Mouse (Mus musculus): Measurements from ENCODE around the gene Vmn1r174. TPM values are rescaled to one million over a fixed set of nuclear protein-coding genes. Genes with fewer than 3 reads are reported as not detected.

Vmn1r174 gene
- polyA plus RNA-seq (2012; rRNA removed; ENCODE audit: low replicate concordance), result not detected in 2 replicates

DNA sequence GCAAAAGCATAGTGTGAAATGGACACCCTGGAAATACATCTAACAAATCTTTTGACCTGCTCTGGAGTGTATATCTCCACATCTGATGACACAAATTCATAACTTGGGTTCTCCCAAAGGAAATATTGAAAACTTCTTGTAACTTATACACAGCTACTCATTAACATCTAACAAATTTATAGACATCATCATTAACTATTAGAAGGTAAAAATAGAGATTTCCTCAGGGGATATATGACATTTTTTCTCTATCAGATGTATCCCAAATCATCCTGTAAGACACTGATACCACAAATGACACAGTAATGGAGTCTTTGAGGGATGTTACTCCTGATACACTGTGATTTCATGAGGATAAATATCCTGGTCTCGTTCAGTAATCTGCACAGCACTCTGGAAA lies at the start of gene Vmn1r174:
Vmn1r174 (plus strand) TSS at position 301 of the 400 bp plus-strand sequence.

DNA sequence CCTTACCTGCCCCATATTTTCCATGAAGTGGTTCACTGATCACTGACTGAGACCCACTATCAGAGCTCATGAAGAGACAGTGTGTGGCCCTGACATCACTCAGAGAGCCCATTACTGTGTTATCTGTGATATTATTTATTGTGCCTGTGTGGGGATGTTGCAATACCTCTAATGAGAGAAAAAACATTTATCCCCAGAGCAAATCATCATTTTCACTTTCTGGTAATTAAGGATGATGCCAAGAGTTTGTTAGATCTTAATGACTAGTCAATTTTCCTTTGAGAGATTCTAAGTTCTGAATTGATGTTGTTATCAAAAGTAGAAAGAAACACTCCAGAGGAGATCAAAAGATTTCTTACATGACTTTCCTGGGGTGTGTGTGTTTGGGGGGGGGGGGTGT lies 58.5 kb downstream of the Vmn1r174 start, which contains the start of gene Vmn1r175:
Vmn1r175 (minus strand) TSS at position 101 of the 400 bp plus-strand sequence.

Other genes starting within 250 kb of the Vmn1r174 start
- gene Vmn1r167, start 245.1 kb upstream of the Vmn1r174 start, polyA plus RNA-seq (2012; rRNA removed; ENCODE audit: low replicate concordance), result not detected in 2 replicates
- gene Vmn1r168, start 212.5 kb upstream of the Vmn1r174 start, polyA plus RNA-seq (2012; rRNA removed; ENCODE audit: low replicate concordance), result not detected in 2 replicates
- not detected in 2 replicates for gene Vmn1r169, start 176.7 kb upstream of the Vmn1r174 start, polyA plus RNA-seq (2012; rRNA removed; ENCODE audit: low replicate concordance)
- not detected in 2 replicates for gene Vmn1r170, start 146.1 kb upstream of the Vmn1r174 start, polyA plus RNA-seq (2012; rRNA removed; ENCODE audit: low replicate concordance)
- gene Vmn1r171, start 121.5 kb upstream of the Vmn1r174 start, polyA plus RNA-seq (2012; rRNA removed; ENCODE audit: low replicate concordance), result not detected in 2 replicates
- not detected in 2 replicates for gene Vmn1r172, start 94.0 kb upstream of the Vmn1r174 start, polyA plus RNA-seq (2012; rRNA removed; ENCODE audit: low replicate concordance)
- gene Vmn1r173, start 51.6 kb upstream of the Vmn1r174 start, polyA plus RNA-seq (2012; rRNA removed; ENCODE audit: low replicate concordance), result not detected in 2 replicates
- not detected in 2 replicates for gene Vmn1r175, start 58.4 kb downstream of the Vmn1r174 start, polyA plus RNA-seq (2012; rRNA removed; ENCODE audit: low replicate concordance)
- gene Vmn1r176, start 85.1 kb downstream of the Vmn1r174 start, polyA plus RNA-seq (2012; rRNA removed; ENCODE audit: low replicate concordance), result not detected in 2 replicates
- not detected in 2 replicates for gene Vmn1r177, start 114.2 kb downstream of the Vmn1r174 start, polyA plus RNA-seq (2012; rRNA removed; ENCODE audit: low replicate concordance)
- not detected in 2 replicates for gene Vmn1r178, start 139.7 kb downstream of the Vmn1r174 start, polyA plus RNA-seq (2012; rRNA removed; ENCODE audit: low replicate concordance)
- gene Vmn1r179, start 174.7 kb downstream of the Vmn1r174 start, polyA plus RNA-seq (2012; rRNA removed; ENCODE audit: low replicate concordance), result not detected in 2 replicates
- not detected in 2 replicates for gene Vmn1r180, start 198.4 kb downstream of the Vmn1r174 start, polyA plus RNA-seq (2012; rRNA removed; ENCODE audit: low replicate concordance)
- not detected in 2 replicates for gene Vmn1r181, start 222.3 kb downstream of the Vmn1r174 start, polyA plus RNA-seq (2012; rRNA removed; ENCODE audit: low replicate concordance)
- not detected in 2 replicates for gene V1rd19, start 249.4 kb downstream of the Vmn1r174 start, polyA plus RNA-seq (2012; rRNA removed; ENCODE audit: low replicate concordance)

All from mammary gland, adult 2 months (tissue).